Mouse (Mus musculus) liver, postnatal 0 days (tissue): ENCODE measurements at regions not wholly inside any gene's neighbourhood (a gene's known extent, or its start where the extent isn't known, plus 50 kb on each side); places are given as distances from the start of the nearest gene placed in this dataset.
A peak's percentile ranks its signal among the peaks of the same experiment; 100 is the strongest.

Experiments used
- ATAC-seq: fragments of 200-750 bp; cut with Nextera tagmentation; 2 replicates; pipeline ENCODE4 v1.8.0; 2017; ENCODE audit warnings: mild to moderate bottlenecking, moderate library complexity
- DNase-seq: peaks from one replicate; pipeline ENCODE4 v3.0.0-alpha.2; 2016
- H3K27ac ChIP-seq: fragments of 300-500 bp; sonication (generic); 2 replicates; pipeline ENCODE4 v1.5.1; 2014; ENCODE audit warnings: antibody characterized with exemption, moderate library complexity, mild to moderate bottlenecking, low read depth
- H3K27me3 ChIP-seq: fragments of 300-500 bp; sonication (generic); 2 replicates; pipeline ENCODE4 v1.6.1; 2014; ENCODE audit warnings: low read length, control low read depth, mixed read lengths; ENCODE audit not compliant: insufficient read depth
- H3K36me3 ChIP-seq: fragments of 300-500 bp; sonication (generic); replicated peaks from 2 replicates; pipeline ENCODE4 v1.6.1; 2014; ENCODE audit warnings: mild to moderate bottlenecking, control low read depth, low read length, moderate library complexity, mixed read lengths; ENCODE audit not compliant: insufficient read depth
- H3K4me1 ChIP-seq: fragments of 300-500 bp; sonication (generic); 2 replicates; pipeline ENCODE4 v1.6.1; 2014; ENCODE audit warnings: antibody characterized with exemption, mild to moderate bottlenecking, control low read depth; ENCODE audit not compliant: insufficient read depth
- H3K4me2 ChIP-seq: fragments of 300-500 bp; sonication (generic); 2 replicates; pipeline ENCODE4 v1.6.1; 2014; ENCODE audit warnings: low read depth, mild to moderate bottlenecking, low read length, moderate library complexity, mixed read lengths
- H3K4me3 ChIP-seq: fragments of 300-500 bp; sonication (generic); 2 replicates; pipeline ENCODE4 v1.5.1; 2014; ENCODE audit warnings: low read depth, low read length
- H3K9ac ChIP-seq: fragments of 300-500 bp; sonication (generic); replicated peaks from 2 replicates; pipeline ENCODE4 v1.6.1; 2014; ENCODE audit warnings: mild to moderate bottlenecking, moderate library complexity
- H3K9me3 ChIP-seq: fragments of 300-500 bp; sonication (generic); 2 replicates; pipeline ENCODE4 v1.6.1; 2016; ENCODE audit warnings: mild to moderate bottlenecking, control low read depth, low read length, mixed read lengths
- CTCF ChIP-seq: sonication (generic); IDR thresholded peaks from 2 replicates; pipeline ENCODE4 v1.5.1; 2016; ENCODE audit warnings: antibody characterized with exemption, low read depth
- EP300 ChIP-seq: IDR thresholded peaks from 2 replicates; pipeline ENCODE4 v1.6.1; 2016; ENCODE audit warnings: antibody characterized with exemption, low read depth, mild to moderate bottlenecking
- WGBS: fragments of 180-500 bp; shearing (Covaris S2); extraction: QIAGEN DNeasy Blood & Tissue Kit; methylation state at CpG from one replicate; pipeline ENCODE4 v1.1.7; 2014; ENCODE audit not compliant: insufficient replicate concordance; 5-methylcytosine and 5-hydroxymethylcytosine counted together

DNA sequence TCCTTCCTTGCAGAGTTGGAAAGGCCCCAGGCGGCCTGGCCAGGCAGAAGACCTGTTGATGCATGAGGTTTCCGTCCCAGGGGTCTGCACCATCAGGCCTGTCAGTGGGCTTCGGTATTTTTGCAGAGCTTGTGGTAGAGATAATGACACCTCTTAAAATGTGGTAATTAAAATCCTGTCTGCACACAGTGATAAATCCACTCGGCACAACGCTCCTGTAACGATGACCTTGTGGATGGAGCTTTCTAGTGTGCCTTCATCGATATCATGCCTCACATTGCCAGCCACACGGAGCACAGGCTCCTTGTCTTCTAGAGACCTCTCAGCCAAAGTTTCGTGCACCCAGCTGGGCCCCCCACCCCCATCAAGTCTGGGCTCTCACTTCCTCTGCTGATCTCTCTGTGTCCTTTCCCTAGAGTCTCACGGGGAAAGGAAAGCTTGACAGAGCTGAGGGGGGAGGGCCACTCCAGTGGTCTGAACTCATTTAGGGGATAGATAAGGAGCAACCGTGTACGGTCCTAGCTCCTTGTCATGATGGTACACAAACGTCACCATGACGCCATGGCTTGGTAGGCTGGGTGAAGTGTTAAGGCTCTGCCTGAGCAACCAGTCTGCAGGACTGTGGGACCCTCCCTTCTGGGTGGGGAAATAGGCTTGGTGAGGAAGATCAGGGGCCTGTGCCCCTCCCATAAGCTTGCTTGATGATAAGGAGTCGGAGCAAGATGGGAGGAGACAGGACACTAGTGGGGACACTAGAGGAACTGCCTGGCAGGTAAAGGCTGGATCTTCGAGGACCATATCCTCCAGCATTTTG is 145.9 kb downstream of the Kif26a start:
- H3K27ac ChIP-seq = no peak overlapping the region
- no peak overlapping the region for H3K9ac ChIP-seq
- no peaks in the 10 kb centered on the region for H3K9me3 ChIP-seq
- no peaks in the 10 kb centered on the region for H3K27me3 ChIP-seq
- no peak overlapping the region for H3K4me3 ChIP-seq
- no peaks in the 10 kb centered on the region for H3K36me3 ChIP-seq
- DNase-seq (no peak), ATAC-seq (no peak)
- no peaks in the 10 kb centered on the region for H3K4me1 ChIP-seq
- TF ChIP-seq CTCF (no peak), EP300 (no peak)
- H3K4me2 ChIP-seq = no peak overlapping the region
- 34% methylated on average over 16 of the region's 16 CpGs for WGBS

GRCm38 (mm10) chr12:112293105-112293504 is 147.1 kb downstream of the Kif26a start:
- H3K4me2 ChIP-seq = no peak overlapping the region
- H3K27ac ChIP-seq = no peak overlapping the region
- no peak for ATAC-seq

DNA sequence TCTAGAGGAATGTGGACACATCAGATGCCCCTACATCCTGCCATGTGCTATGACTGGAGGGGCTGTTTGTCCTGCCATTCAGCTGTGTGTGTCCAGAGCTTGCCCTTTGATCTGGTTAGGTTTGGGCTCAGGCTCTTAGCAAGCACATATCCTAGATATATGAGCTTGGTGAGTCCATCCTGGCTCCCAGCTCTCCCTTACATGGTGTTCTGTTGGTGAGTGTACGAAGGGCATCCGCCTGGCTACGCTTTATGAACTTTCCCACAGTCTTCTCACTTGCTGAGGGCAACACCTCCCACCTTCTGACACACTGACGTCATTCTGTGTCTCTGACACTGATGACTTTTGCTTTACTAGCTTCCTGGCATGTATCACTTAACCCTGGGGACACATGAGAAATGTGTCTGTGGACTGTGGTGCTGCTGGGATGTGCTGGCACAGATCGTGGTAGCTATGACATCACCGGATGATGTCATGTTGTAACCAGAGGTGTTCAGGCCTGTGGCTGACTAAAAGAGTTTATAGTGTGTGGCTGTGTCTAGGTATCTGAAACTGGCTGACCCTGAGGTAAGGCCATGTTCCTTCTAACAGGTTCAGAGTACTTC is 149.4 kb downstream of the Kif26a start:
- no peak overlapping the region for H3K4me3 ChIP-seq
- no peak for DNase-seq
- TF ChIP-seq CTCF (no peak), EP300 (no peak)
- no peaks in the 10 kb centered on the region for H3K9me3 ChIP-seq
- no peak overlapping the region for H3K27ac ChIP-seq
- ATAC-seq = peak; percentile 76
- H3K9ac ChIP-seq = no peak overlapping the region
- 0 out of 2 replicates have a peak, but pooled peaks cover 2% of the 10 kb centered on the region for H3K27me3 ChIP-seq
- H3K4me2 ChIP-seq = no peak overlapping the region
- WGBS = 71% methylated on average over 6 of the region's 6 CpGs
- H3K36me3 ChIP-seq = no peaks in the 10 kb centered on the region
- H3K4me1 ChIP-seq = no peaks in the 10 kb centered on the region

More at GRCm38 (mm10) chr12:112293105-112293504, 147.1 kb downstream of the Kif26a start:
- H3K9ac ChIP-seq = no peak overlapping the region
- no peaks in the 10 kb centered on the region for H3K4me1 ChIP-seq
- no peak overlapping the region for H3K4me3 ChIP-seq
- no peaks in the 10 kb centered on the region for H3K27me3 ChIP-seq
- 78% methylated on average over 13 of the region's 13 CpGs for WGBS
- H3K36me3 ChIP-seq = no peaks in the 10 kb centered on the region
- no peak for DNase-seq
- H3K9me3 ChIP-seq = no peaks in the 10 kb centered on the region
- no peak for TF ChIP-seq EP300
- TF ChIP-seq CTCF = no peak

GRCm38 (mm10) chr12:112298521-112298920 is 152.5 kb downstream of the Kif26a start:
- no peak for TF ChIP-seq CTCF
- no peak for TF ChIP-seq EP300
- H3K27me3 ChIP-seq = 0 out of 2 replicates have a peak, but pooled peaks cover 3% of the 10 kb centered on the region
- H3K4me2 ChIP-seq = no peak overlapping the region
- no peak overlapping the region for H3K9ac ChIP-seq
- H3K27ac ChIP-seq = no peak overlapping the region
- WGBS = 77% methylated on average over 8 of the region's 8 CpGs
- H3K4me3 ChIP-seq = no peak overlapping the region
- ATAC-seq = no peak
- no peaks in the 10 kb centered on the region for H3K4me1 ChIP-seq
- no peaks in the 10 kb centered on the region for H3K36me3 ChIP-seq
- no peaks in the 10 kb centered on the region for H3K9me3 ChIP-seq
- DNase-seq = no peak

- Histone ChIP-seq H3K4me3 (no peak overlapping the region), H3K27ac (no peak overlapping the region), H3K9ac (no peak overlapping the region), H3K4me1 (no peaks in the 10 kb centered on the region), H3K9me3 (no peaks in the 10 kb centered on the region), H3K4me2 (no peak overlapping the region), H3K36me3 (no peaks in the 10 kb centered on the region), H3K27me3 (0 out of 2 replicates have a peak, but pooled peaks cover 3% of the 10 kb centered on the region)
- no peak for TF ChIP-seq EP300
- no peak for TF ChIP-seq CTCF
- ATAC-seq (no peak), DNase-seq (no peak)
- WGBS = 82% methylated on average over 5 of the region's 5 CpGs
These were observed 153.1 kb downstream of the Kif26a start for GRCm38 (mm10) chr12:112299089-112299488.

DNA sequence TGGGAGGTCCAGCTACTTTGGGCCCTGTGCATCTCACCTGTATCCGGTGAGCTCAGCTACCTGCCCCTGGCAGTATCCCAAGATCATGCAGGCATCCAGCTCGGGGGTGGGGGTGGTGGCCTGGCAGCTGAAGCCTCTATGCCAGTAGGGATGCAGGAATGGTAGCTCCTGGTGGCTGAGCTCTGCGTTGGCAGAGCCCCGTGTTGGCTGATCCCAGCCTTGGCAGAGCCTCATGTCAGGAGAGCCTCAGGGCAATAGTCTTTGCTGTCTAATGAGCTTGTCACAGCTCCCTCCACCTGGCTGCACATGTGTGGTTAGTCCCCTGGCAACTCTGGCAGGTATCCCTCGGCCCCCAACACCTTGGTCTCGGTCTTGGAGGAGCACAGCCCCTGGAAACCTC is 153.6 kb downstream of the Kif26a start:
- DNase-seq (no peak), ATAC-seq (no peak)
- no peaks in the 10 kb centered on the region for H3K4me1 ChIP-seq
- 0 out of 2 replicates have a peak, but pooled peaks cover 3% of the 10 kb centered on the region for H3K27me3 ChIP-seq
- no peak overlapping the region for H3K27ac ChIP-seq
- H3K9ac ChIP-seq = no peak overlapping the region
- WGBS = 67% methylated on average over 6 of the region's 6 CpGs
- H3K36me3 ChIP-seq = no peaks in the 10 kb centered on the region
- no peaks in the 10 kb centered on the region for H3K9me3 ChIP-seq
- H3K4me2 ChIP-seq = no peak overlapping the region
- no peak for TF ChIP-seq EP300
- TF ChIP-seq CTCF = no peak
- no peak overlapping the region for H3K4me3 ChIP-seq
